Mouse (Mus musculus) testis, adult 2 months (tissue): Measurements from ENCODE around the gene Ddx1. TPM values are rescaled to one million over a fixed set of nuclear protein-coding genes. Genes with fewer than 3 reads are reported as not detected.
A peak's percentile ranks its signal among the peaks of the same experiment; 100 is the strongest.

ENCODE experiments used
- H3K27ac ChIP-seq: fragments of 200-500 bp; 2 replicates; pipeline ENCODE4 v1.5.1; 2012; ENCODE audit warnings: low read depth, low read length; ENCODE audit not compliant: control insufficient read depth, insufficient read depth
- H3K27me3 ChIP-seq: fragments of 200-500 bp; 2 replicates; pipeline ENCODE4 v1.6.1; 2012; ENCODE audit warnings: mild to moderate bottlenecking, low read length, moderate library complexity; ENCODE audit not compliant: control insufficient read depth, insufficient read depth
- H3K36me3 ChIP-seq: fragments of 200-500 bp; 2 replicates; pipeline ENCODE4 v1.6.1; 2012; ENCODE audit warnings: mild to moderate bottlenecking, low read length; ENCODE audit not compliant: control insufficient read depth, insufficient read depth
- H3K4me1 ChIP-seq: fragments of 200-500 bp; 2 replicates; pipeline ENCODE4 v1.6.1; 2012; ENCODE audit warnings: low read length; ENCODE audit not compliant: control insufficient read depth, insufficient read depth
- H3K4me3 ChIP-seq: fragments of 200-500 bp; 2 replicates; pipeline ENCODE4 v1.5.1; 2012; ENCODE audit warnings: low read depth, mild to moderate bottlenecking, low read length, moderate library complexity, mixed read lengths; ENCODE audit not compliant: control insufficient read depth
- CTCF ChIP-seq: fragments of 200-500 bp; IDR thresholded peaks from 2 replicates; pipeline ENCODE4 v1.5.1; 2012; ENCODE audit warnings: low read depth, mild to moderate bottlenecking, inconsistent platforms, low read length, moderate library complexity; ENCODE audit not compliant: control insufficient read depth, insufficient read depth, insufficient replicate concordance
- POLR2A ChIP-seq: fragments of 200-500 bp; IDR thresholded peaks from 2 replicates; pipeline ENCODE4 v1.6.1; 2012; ENCODE audit warnings: low read depth, mild to moderate bottlenecking, inconsistent platforms, low read length, moderate library complexity; ENCODE audit not compliant: control insufficient read depth
- polyA plus RNA-seq: library from polyadenylated mRNA; depleted of rRNA; stranded (reverse); fragments of >200 nt; gene quantifications from 2 replicates; pipeline ENCODE4 v1.2.3, GENCODE M21; 2012; rRNA removed

Gene Ddx1
- 31.4 and 39.6 TPM in 2 replicates for polyA plus RNA-seq

DNA sequence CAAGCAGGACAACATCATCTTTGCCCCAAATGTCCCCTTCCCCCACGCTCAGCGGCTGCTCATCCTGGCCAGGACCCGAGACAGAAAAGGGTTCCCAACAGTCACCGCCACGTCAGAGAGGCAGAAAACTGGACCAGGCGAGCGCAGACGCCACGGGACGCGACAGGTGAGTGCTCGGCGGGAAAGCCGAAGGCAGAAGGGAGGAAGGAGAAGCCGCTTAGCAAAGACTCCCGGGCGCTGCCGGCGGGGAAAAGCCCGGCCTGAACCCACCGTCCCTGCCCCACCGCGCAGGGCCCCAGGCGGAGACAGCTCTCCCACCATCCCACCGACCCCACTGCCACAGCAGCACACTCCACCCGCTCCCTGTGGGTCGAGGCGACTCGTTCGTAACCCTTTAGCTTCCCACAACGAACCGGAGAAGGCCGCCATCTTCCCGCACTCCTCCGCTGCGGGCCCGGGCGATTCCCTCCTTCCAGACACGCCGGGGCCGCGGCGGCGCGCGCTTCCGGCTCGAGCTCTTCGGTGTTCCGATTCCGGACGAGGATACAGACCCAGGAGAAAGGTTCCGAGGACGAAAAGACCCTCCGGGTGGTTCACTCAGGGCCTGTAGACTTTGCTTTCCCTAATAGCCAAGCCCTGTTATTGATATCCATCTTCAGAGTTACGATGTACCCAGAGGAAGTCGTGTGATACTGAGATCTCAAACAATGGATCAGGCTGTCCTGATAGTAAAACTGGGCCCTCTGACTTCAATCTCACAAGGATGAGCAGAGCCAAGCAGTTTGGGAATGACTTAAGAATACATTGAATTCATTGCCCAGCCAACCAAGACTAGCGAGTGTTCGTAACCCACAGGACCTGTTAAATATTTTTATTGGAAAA, at the start of gene Ddx1:
Gene Ddx1, minus strand, starts transcription at position 523 of the 882 bp plus-strand sequence.
- Histone ChIP-seq H3K27ac (peak within 1 kb of the TSS; percentile 87), H3K4me1 (no peaks in the 10 kb centered on the region; the same call in 1 of the 2 replicates), H3K27me3 (no peaks in the 10 kb centered on the region), H3K36me3 (peaks cover 2% of the 10 kb centered on the region; the same call in 1 of the 2 replicates), H3K4me3 (peak within 1 kb of the TSS; percentile 97)
- peak; percentile 77 for TF ChIP-seq POLR2A
- no peak for TF ChIP-seq CTCF

DNA sequence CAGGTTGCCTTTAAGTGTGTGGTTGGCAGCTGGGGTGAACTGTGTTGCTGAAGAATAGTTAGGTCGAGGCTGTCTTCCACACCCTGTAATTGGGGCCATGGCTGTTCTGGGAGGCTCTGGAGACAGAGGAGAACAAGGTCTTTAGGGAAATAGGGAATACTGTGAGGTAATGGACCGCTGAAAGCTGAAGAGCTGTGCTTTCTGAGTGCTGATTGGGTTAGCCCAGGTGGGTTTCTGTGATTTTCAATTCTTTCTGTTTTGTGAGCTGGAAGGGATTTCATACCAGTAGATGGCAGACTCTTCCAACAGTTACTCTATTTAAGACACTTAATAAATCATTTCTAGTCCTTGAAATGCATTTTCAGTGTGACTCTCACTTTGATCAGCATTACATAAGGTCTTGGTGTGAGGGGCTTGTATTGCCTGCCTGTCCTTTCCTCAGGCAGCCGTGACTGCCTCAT, 44.4 kb upstream of the Ddx1 start:
- Histone ChIP-seq H3K4me3 (no peak overlapping the region), H3K27me3 (no peaks in the 10 kb centered on the region), H3K27ac (no peak overlapping the region), H3K36me3 (peaks cover 1% of the 10 kb centered on the region; the same call in 1 of the 2 replicates), H3K4me1 (no peaks in the 10 kb centered on the region)
- TF ChIP-seq CTCF (no peak), POLR2A (no peak)

DNA sequence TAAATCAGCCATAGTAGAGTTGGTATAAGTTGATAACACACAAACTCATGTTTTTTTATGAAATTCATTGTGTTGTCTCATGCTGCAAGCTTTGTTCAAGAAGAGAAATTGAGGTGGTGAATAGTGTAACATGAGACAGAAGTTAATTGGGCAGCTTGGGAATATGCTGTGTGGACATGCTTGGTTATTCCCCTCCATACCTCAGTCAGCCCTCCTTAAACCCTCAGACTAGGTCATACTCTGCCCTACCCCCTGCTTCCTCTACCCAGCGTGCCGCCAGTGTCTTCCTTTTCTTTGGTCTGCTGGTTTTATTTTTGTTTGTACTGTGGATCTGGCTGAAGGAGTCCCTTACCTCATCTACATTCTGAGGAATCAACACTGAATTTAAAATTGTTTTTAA, 42.4 kb upstream of the Ddx1 start:
- H3K27ac ChIP-seq = no peak overlapping the region
- no peaks in the 10 kb centered on the region for H3K27me3 ChIP-seq
- no peak overlapping the region for H3K4me3 ChIP-seq
- H3K36me3 ChIP-seq = peaks cover 1% of the 10 kb centered on the region; the same call in 1 of the 2 replicates
- TF ChIP-seq POLR2A (no peak), CTCF (no peak)
- no peaks in the 10 kb centered on the region for H3K4me1 ChIP-seq

- Histone ChIP-seq H3K27ac (peak overlapping the region; percentile 3; the same call in 1 of the 2 replicates), H3K4me3 (peak overlapping the region; percentile 93), H3K4me1 (peaks cover 4% of the 10 kb centered on the region), H3K36me3 (no peaks in the 10 kb centered on the region), H3K27me3 (no peaks in the 10 kb centered on the region)
- TF ChIP-seq CTCF (no peak), POLR2A (no peak)
These were observed 20.8 kb upstream of the Ddx1 start for GRCm38 (mm10) chr12:13269570-13270390.

DNA sequence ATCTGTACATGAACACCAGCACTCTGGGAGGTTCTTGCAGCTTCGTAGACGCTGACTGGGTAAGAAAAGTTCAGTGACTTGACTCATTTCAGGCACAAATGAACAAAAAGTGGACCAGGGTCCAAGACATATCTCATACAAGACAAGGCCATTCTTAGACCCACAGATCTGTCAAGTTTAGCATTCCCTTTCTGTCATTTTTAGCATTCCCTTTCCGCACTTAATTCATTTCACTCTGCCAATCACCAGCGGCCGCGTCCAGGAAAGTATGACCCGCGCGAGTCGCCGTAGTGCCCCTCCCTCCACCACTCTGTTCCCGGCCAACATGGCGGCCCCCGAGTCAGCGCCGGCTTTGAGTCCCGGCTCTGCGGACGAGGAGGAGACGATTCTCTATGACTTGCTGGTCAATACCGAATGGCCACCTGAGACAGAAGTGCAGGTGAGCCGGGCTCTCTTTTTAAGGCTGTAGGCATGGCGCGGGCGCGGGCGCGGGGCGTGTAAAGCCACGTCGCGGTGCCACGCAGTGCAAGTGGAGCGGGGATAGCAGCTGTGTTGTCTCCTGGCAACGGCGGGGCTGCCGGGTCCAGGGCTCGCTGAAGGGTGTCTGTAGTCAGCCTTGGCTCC, 19.9 kb upstream of the Ddx1 start, which contains the start of gene Nbas:
Gene Nbas, plus strand, starts transcription at position 308 of the 624 bp plus-strand sequence.
- H3K27me3 ChIP-seq = no peaks in the 10 kb centered on the region
- H3K4me1 ChIP-seq = peaks cover 4% of the 10 kb centered on the region
- H3K27ac ChIP-seq = peak within 1 kb of the TSS; percentile 45
- H3K4me3 ChIP-seq = peak within 1 kb of the TSS; percentile 93
- no peak for TF ChIP-seq CTCF
- TF ChIP-seq POLR2A = peak; percentile 62
- no peaks in the 10 kb centered on the region for H3K36me3 ChIP-seq

GRCm38 (mm10) chr12:13268412-13268811, 19.4 kb upstream of the Ddx1 start:
- Histone ChIP-seq H3K4me3 (no peak overlapping the region), H3K36me3 (no peaks in the 10 kb centered on the region), H3K4me1 (peaks cover 4% of the 10 kb centered on the region), H3K27me3 (no peaks in the 10 kb centered on the region), H3K27ac (no peak overlapping the region)
- TF ChIP-seq CTCF (no peak), POLR2A (no peak)
